Mouse (Mus musculus): Measurements from ENCODE around the gene Ssr1.

DNA sequence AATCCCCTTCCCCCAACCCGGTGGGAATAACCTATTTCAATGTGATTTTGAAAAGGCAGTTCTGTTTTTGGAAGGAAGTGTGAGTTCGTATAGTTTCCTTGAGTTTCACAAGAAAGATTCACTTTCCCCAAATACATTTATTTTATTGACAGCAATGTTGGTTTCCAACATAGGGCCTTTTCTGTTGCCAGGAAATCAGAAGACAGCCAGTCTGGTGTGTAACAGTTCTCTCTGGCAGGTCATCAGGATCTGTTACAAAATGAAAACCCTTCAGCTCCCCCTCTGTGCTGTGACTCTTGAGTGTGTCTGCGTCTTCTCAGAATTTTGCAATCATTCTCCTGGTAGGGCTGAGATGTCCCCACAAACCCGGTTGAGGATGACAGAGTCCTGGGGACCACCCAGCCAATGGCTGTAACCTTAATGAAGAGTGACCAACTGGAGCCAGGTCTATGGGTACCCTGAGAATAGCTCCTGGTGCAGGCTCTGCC is 69.5 kb downstream of the Ssr1 start:
- TF ChIP-seq POLR2A (IDR thresholded peaks at IDR 0.05; ENCODE audit: insufficient read length, low read depth), result no peak
- no peak for TF ChIP-seq USF1 (IDR thresholded peaks at IDR 0.05; ENCODE audit: low read depth)
- TF ChIP-seq REST (IDR thresholded peaks at IDR 0.05; ENCODE audit: insufficient read depth, insufficient read length), result no peak
- TF ChIP-seq MAX (IDR thresholded peaks at IDR 0.05; ENCODE audit: low read depth), result no peak
- no peak for TF ChIP-seq TCF12 (IDR thresholded peaks at IDR 0.05; ENCODE audit: insufficient read depth, poor library complexity, severe bottlenecking)
- no peak for TF ChIP-seq E2F4 (IDR thresholded peaks at IDR 0.05; ENCODE audit: insufficient read depth)
- TF ChIP-seq MYOG (IDR thresholded peaks at IDR 0.05; ENCODE audit: control insufficient read depth in 1 of 3, insufficient read depth in 1 of 3, insufficient read length in 2 of 3, low read depth in 2 of 3), result no peak
- no peak for TF ChIP-seq MYOD1 (IDR thresholded peaks at IDR 0.05; ENCODE audit: control insufficient read depth in 1 of 3, insufficient read length in 2 of 3, low read depth in 2 of 3)
- no peak for TF ChIP-seq POLR2AphosphoS2 (IDR thresholded peaks at IDR 0.05; ENCODE audit: insufficient read length, low read depth)
- no peak for TF ChIP-seq SRF (IDR thresholded peaks at IDR 0.05; ENCODE audit: control insufficient read depth, insufficient read length, low read depth)
- no peak for TF ChIP-seq CEBPB (IDR thresholded peaks at IDR 0.05; ENCODE audit: insufficient read depth, poor library complexity, severe bottlenecking)
- no peak for TF ChIP-seq TCF3 (IDR thresholded peaks at IDR 0.05; ENCODE audit: insufficient read length, low read depth)

All from myocyte (in vitro differentiated cells).